Mouse (Mus musculus): ENCODE measurements around the gene BC004004.
"Not testable (repeated sequence)": the region's sequence is repeated elsewhere in the genome, so short reads cannot be mapped to it uniquely, and the experiment has no call there.

The BC004004 gene

DNA sequence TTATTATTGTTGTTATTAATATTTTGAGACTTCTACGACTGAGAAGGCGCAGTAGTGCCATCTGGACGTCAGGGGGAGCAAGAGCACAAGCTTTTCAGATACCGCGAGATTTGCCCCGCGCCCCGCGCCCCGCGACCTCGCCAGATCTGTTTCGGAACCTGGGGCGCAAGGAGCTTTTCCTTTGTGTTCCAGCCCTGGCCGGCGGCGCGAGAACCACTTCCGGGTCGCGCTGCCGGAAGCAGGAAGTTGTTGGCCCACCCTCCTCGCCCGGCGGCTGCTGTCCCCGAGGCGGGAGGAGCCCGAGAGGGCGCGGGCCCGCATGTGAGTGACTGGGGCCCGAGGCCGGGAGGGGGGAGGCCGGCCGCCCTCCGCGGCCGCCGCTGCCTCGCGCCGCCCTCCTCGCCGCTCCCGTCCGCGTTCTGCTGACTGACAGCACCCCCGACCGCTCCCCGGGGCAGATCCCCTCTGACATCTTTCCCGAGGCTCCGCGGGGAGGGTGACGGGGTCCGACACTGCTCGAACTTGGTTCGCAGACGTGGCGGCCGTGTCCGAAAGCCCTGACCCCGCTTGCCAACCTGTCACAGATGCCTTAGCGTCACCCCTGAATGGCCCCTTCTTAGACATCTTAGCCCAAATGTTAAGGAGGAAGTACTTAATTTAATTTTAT lies at the start of gene BC004004:
Gene BC004004, plus strand, starts transcription at position 107 of the 667 bp plus-strand sequence.
- peak; percentile 93 for DNase-seq (ENCODE audit: low spot score)

DNA sequence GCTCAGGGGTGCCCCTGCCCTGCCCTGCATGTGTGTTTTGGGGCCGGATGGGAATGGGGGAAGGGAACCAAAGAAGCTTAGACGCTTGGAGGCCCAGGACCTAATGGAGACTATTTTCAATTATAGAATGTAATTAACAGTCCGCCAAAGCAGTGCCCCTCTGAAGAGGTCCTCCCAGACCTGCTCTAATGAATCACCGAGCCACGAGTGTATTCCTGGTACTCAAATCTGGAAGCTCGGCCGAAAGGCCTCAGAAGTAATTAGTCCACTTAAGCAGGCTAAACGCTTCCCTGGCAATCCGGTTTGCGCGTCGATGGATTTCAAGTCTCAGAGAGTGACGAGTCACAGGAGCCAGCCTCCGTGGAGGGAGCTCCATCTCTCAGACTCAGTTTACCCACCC lies 48.0 kb upstream of the BC004004 start:
- no peak for DNase-seq (ENCODE audit: low spot score)

- no peak for DNase-seq (ENCODE audit: low spot score)
These were observed 37.5 kb upstream of the BC004004 start for GRCm38 (mm10) chr17:29231109-29231508.

DNA sequence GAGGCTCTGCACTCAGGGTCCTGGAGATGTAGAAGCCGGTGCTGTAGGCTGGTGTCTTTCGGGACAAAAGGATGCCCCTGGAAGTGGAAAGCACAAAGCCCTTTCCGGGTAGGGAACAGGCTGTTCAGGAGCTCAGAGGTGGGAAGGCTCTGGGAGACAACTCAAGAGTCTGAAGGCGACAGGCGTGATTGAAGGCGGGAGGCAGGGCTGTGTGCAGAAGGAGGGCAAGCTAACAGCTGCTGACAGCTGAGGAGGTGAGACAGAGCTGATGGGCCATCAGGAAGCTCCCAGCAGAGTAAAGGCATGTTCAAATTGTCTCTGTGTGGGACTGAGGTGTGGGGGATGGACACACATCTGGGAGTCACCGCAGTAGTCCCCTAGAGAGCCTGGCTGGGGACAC lies 32.5 kb upstream of the BC004004 start:
- no peak for DNase-seq (ENCODE audit: low spot score)

- DNase-seq (ENCODE audit: low spot score), result no peak
These were observed 31.3 kb upstream of the BC004004 start for GRCm38 (mm10) chr17:29237267-29237771.

DNA sequence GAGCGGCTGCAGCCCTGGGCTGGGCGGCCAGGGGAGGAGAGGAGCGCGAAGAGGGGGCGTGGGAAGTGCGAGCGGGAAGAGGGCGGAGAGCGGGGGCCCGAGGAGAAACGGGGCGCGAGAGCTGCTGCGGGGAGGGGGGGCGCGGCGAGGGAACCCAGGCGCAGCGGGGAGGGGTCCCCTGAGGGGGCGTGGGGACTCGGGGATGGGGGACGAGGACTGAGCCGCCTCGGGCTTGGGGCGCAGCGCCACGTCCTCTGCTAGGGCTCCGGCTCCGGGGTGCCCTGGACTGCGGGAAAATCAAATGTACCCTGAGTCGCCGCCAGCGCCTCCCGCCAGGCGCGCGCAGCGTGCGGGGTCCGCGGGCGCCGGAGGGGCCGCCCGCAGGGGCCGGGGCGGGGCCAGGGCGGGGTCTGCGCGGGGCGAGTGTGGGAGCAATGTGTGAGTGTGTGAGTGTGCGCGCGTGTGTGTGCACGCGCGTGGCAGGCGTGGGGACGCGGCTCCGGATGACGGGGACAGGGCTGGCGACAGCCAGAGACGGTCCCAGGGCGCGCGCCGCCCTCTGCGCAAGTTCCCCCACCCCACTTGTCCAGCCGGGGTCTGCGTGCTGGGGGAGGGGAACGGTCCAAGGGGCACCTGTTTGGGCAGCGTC lies 30.7 kb upstream of the BC004004 start, which contains the start of gene Cpne5:
Gene Cpne5, minus strand, starts transcription at position 396 of the 649 bp plus-strand sequence.
- no peak for DNase-seq (ENCODE audit: low spot score)

GRCm38 (mm10) chr17:29238421-29238945 lies 30.1 kb upstream of the BC004004 start:
- DNase-seq (ENCODE audit: low spot score), result no peak

- DNase-seq (ENCODE audit: low spot score), result no peak
These were observed 23.7 kb upstream of the BC004004 start for GRCm38 (mm10) chr17:29244912-29245311.

- DNase-seq (ENCODE audit: low spot score), result no peak
These were observed 22.9 kb upstream of the BC004004 start for GRCm38 (mm10) chr17:29245725-29246124.

- DNase-seq (ENCODE audit: low spot score), result no peak
These were observed 22.0 kb upstream of the BC004004 start for GRCm38 (mm10) chr17:29246602-29247001.

DNA sequence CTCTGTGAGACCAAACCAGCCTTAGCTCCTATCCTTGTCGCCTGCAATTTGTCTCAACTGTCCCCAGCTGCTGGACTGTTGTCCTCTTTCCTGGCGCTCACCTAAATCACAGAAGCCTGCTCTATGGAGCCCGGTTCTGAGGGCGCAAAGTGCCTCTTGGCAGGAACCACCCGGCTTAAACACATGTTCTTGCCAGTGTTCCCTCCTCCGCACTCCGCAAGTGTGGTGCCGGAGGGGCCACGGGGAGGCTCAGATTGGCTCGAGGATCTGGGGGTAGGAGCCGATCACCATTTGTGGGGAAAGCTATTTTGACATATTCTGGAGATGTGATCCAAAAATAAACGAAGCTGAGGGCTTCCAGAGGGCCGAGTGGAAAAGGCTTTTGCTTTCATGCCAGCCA lies 20.7 kb upstream of the BC004004 start:
- no peak for DNase-seq (ENCODE audit: low spot score)

DNA sequence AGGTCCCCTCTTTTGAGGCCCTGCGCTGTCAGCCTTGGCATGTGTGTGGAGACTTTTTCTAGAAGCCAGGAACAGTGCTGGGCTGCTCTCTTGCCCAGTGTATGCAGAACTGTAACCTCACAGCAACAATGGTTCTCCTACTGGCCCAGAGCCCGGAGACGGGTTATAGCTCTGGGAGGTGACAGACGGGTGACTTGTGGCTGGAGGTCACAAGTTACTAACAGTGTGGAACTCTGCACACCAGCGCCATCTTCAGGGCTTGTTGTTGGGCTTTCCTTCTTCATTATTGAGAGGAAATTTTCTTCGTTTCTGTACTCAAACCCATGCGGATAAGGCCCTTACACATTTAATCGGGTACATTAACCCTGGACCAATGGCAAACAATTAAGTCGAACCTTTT lies 19.1 kb upstream of the BC004004 start:
- no peak for DNase-seq (ENCODE audit: low spot score)

DNA sequence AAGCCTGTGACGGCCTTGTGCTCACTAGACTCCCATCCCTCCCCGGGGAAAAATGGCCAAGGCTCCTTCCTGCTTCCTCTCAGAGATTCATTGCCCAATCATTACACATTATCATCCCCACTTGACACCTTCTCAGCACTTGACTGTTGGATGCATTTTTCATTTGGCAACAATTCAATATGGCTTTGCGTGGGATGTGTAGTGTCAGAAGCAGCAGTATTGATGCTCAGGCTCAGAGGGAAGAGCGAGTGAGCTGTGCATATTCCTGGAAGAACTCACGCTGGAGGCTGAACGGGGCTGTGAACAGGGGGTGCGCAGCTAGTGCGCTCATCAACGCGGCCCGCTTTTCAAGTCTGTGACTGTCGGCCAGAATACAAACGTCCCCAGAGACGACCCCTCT lies 17.6 kb upstream of the BC004004 start:
- DNase-seq (ENCODE audit: low spot score), result not testable (repeated sequence)

DNA sequence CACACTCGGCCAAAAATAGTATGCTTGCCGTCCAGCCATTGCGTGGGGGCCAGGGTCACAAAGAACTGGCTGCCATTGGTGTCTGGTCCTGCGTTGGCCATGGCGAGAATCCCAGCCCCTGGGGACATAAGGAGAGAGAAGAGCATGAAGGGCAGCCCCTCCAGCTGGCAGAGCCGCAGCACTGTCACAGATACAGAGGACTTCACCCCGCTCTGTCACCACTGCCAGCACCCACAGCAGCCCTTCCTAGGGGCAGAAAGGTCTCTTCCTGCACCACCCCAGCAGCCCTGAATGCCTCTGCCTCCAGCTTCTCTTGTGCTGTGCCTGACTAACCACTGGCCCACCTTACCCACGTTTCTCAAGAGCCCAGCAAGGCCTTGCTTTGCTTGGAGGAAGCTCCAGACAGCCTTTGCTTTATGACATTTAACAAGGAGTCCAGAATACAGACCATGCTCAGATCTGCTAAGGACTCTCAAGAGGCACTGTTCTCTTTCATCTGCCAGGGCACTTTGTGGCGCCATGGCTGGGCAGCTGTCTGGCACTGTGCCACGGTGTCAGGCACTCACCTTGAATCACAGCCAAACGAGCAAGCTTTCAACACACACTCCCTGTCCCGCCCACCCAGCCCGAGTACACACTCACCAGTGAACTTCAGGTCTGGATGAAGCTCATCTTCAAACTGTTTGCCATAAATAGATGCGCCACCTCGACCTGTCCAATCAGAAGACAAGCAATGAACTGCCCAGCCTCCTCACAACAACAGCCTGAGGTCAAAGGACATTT lies 16.8 kb upstream of the BC004004 start:
- DNase-seq (ENCODE audit: low spot score), result no peak

DNA sequence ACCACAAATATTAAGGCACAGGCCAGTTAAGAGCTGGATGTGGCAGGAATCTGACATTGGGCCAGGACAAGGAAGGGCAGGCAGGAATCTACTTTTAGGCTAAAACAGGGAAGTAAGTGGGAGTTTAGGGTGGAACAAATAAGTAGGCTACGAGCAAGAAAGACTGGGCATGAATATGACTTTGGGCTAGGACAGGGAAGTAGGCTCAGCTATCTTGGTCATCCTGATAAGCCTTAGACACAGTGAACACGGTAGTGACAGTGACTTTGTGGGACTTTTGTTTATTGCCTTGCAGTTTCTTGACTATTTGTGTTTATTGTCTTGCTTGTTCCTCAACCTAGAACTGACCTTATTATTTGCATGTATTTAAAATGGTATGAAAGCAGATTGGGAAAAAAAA lies 15.4 kb upstream of the BC004004 start:
- no peak for DNase-seq (ENCODE audit: low spot score)

DNA sequence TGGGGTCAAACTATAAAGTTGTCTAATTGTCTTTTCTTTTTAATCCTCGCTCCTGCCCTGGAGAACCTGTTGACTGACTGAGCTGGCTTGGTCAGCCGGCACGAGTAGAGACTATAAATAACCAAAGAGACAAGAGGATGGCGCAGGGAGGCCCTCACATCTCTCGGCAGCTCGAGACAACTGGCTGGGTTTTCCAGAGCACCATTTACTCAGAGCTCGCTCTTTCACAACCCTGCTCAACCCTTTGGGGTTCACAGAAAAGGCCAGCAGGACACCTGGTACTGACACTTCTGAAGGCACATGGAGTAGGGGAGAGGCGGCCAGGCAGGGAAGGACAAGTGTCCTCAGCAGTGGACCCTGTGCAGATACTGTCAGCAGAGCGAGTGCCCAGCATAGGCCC lies 14.9 kb upstream of the BC004004 start:
- DNase-seq (ENCODE audit: low spot score), result no peak

DNA sequence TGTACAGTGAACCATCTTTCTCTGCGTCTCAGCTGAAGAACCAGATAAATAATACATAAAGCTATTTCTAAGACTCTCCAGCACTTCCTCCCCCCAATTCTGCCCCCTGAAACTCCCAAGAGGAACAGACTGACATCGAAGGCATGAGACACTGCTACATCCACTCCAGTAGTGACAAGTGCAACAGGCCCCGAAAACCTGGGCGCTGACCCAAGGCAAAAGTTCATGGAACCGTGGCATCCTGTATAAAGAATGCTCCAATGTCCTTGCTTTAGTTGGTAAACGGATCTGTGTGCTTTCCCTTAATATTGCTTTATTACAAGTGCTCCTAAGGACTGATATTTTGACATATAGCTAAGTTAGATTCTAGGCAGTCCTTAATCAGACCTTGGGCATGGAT lies 13.8 kb upstream of the BC004004 start:
- DNase-seq (ENCODE audit: low spot score), result not testable (repeated sequence)

DNA sequence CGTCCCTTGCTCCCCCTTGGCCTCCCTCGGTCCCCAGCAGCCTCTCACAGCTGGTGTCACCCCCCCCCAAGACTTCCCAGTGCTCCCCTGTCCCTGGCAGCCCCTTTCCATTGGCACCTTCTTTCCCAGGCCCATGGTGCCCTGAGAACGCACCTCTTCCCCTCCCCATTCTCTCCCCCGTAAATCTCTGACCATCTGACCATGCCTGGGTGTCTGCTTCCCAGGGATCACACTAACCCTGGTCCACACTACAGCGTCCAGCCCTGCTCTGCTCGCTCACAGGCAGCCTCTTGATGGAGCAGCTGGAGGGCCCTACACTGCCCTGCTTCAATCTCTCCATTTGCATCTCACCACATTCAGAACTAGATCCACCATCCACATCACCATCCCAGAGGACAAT lies 12.1 kb upstream of the BC004004 start:
- DNase-seq (ENCODE audit: low spot score), result no peak

DNA sequence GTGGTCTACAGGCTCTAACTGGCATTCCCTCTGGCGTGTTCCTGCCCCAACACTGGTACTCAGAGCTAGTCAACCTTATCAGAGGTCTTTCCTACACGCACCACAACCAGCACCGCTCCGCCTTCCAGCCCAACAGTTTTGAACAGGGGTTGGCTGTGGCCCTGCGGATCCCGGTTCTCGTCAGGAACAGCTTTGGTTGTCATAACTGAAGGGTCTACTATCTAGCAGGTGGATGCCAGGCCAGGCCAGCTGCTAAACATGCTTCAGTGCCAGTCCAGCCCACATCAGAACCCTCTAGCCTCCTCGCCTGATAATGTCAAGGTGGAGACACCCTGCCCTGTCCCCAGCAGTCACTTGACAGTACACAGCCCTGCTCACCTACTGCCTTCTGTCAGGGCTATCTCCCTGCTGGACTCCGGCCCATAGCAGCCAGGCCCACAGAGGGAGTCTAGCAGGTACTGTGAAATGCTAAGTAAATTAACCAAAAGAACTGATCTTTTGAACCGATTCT lies 11.5 kb upstream of the BC004004 start:
- no peak for DNase-seq (ENCODE audit: low spot score)

DNA sequence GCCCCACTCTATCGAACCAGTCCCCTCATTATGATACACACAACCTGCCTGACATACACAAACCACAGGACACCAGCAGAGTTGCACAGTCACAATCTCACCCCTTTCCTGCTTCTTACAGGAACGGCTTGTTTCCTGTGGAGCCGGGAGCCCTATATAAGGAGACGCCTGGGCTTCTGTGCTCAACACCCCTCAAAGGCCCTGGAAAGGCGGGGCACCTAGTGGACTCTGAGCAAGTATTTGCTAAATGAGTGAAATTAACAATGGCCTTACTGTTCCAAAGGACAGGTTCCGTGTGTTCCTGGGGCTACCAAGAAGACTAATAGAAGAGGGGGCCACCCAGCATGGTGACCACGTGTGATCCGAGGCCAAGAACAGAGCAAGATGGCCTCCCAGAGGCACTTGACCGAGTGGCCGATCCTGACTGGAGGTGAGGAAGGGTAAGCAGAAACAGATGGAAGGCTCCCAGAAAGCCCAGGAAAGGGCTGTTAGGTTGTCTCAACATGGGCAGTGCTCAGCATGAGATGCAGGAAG lies 10.5 kb upstream of the BC004004 start:
- DNase-seq (ENCODE audit: low spot score), result no peak

- no peak for DNase-seq (ENCODE audit: low spot score)
These were observed 9.7 kb upstream of the BC004004 start for GRCm38 (mm10) chr17:29258921-29259320.

DNA sequence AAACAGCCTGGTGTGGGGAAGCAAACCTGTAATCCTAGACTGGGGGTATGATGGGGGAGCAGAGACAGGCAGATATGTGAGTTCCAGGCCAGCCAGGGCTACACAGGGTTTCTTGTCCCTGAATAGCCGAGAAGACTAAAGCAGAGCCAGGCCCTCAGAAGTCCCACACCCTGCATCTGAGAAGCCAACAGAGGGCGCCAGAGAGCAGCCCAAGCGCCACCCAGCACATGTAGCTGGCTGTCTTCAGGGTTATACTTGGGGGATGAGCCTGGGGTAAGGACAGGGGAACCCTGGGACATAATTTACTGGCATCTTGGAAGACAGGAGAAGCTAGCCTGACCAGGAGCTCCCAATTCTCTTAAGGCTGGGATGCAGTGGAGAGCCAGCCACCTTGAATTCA lies 9.1 kb upstream of the BC004004 start:
- peak; percentile 73 for DNase-seq (ENCODE audit: low spot score)

All from urinary bladder, postnatal 25 days (tissue).